Mouse (Mus musculus): ENCODE results near the gene Ppib. TPM values are rescaled to one million over a fixed set of nuclear protein-coding genes. Genes with fewer than 3 reads are reported as not detected.

Gene Ppib
- total RNA-seq (2021): 100 to 1,000 TPM; 238 to 241 TPM

DNA sequence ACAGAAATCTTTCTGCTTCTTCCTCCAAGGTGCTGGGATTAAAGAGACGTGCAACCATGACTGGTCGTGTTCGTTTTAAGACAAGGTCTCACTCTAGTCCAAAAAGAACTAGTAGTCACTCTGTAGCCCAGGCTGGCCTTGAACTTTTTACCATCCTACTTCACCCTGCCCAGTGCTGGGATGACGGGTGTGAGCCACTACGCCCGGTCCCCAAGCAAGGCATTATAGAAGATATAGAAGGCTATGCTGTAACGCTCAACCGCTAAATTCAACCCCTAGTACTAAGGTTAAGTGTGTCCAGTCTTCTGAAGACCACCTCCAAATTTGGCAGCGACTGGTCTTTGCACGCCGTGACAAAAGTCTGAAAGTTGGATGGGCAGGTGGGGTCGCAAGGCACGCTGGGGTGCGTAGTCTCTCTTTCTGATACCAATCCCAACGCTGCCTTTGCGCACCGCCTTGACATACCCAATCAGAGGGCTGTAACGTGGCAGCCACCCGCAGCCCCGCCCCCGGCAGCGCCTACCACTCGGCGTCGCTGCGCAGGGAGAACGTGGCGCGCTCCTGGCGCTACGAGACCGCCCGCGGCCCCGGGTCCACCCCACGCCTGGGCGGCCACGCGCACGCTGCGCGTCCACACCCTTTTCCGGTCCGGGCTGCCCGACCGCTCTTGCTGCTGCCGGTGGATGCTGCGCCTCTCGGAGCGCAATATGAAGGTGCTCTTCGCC, at the start of gene Ppib:
Gene Ppib (plus strand): TSS at position 640 of the 725 bp plus-strand sequence.
- intact Hi-C loops (cut with DNase I): no loop called here
- peak; percentile 98 to 99 for DNase-seq (ENCODE audit: extremely low spot score in 1 of 2, low spot score in 2 of 2)

DNA sequence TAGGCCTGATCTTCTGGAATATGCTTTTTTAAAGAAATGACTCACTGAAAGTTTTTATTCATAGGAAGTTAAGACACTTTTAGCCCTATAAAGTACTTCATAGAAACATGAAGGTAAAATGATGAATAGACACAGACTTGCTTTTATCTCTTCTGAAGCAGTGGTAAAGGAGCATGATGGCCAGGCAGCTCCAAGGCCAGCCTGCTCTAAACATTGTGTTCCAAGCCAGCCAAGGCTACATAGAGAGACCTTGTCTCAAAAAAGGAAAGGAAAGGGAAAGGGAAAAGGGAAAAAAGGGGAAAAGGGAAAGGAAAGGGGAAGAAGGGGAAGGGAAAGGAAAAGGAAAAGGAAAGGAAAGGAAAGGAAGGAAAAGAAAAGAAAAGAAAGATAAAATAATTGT, 39.4 kb upstream of the Ppib start:
- intact Hi-C loops (cut with DNase I): no loop called here

DNA sequence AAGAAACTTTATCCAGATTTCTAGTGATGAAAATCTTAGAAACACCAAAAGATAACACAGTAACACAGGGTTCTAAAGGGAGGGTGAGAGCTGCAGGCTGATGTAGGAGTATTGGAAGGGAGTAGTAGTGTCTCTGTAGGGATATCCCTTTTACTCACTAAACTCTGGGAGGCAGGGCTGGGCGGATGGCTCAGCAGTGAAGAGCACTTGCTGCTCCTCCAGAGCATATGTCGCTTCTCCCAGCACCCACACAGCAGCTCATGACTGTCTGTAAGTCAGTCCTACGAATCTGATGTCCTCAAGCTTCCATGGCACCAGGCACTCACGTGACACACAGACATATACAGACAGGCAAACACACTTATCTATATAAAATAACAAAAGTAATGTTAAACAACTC, 21.9 kb upstream of the Ppib start:
- intact Hi-C loops (cut with DNase I): no loop called here

More for the DNA sequence above, 39.4 kb upstream of the Ppib start:
- DNase-seq (ENCODE audit: extremely low spot score in 1 of 2, low spot score in 2 of 2): no peak

DNA sequence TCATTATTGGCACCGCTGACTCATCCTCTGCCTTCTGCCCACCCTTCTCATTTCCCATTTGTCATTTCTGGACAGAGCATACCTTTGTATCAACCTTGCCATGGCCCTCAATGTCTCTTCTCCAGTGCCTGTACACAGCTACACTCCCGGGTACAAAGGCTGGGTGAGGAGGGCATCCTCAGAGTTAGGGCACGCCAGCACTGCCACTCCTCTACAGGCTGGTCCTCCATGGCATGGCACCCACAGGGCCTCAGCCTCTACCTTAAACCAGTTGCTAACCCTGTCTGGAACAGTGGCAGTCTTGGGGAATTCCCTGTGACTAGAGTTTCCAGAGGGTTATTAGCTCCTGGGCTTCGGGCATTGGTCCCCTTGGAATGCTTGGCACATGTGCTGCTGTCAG, 21.4 kb upstream of the Ppib start:
- intact Hi-C loops (cut with DNase I): no loop called here
- DNase-seq (ENCODE audit: extremely low spot score in 1 of 2, low spot score in 2 of 2): no peak

More for the DNA sequence above, 21.9 kb upstream of the Ppib start:
- DNase-seq (ENCODE audit: extremely low spot score in 1 of 2, low spot score in 2 of 2): no peak

DNA sequence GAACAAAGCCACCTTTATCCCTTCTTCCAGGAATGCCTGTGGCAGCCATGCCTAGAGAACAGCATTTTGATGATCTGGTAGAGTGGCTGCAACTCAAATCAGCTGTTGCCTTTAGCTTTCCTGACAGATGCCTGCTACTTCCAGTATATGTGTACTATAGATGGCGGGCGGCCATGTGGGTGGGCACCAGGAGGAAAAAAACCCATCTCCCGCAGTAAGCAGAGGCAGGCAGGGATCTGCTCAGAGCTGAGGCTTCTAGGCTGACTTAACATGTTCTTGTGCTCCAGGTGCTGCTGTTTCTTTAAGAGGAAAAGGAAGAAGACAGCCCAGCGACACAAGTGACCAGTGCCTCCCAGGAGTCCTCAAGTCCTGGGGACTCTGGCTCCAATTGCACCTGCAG, 20.7 kb upstream of the Ppib start:
- no peak for DNase-seq (ENCODE audit: extremely low spot score in 1 of 2, low spot score in 2 of 2)
- intact Hi-C loops (cut with DNase I): no loop called here

DNA sequence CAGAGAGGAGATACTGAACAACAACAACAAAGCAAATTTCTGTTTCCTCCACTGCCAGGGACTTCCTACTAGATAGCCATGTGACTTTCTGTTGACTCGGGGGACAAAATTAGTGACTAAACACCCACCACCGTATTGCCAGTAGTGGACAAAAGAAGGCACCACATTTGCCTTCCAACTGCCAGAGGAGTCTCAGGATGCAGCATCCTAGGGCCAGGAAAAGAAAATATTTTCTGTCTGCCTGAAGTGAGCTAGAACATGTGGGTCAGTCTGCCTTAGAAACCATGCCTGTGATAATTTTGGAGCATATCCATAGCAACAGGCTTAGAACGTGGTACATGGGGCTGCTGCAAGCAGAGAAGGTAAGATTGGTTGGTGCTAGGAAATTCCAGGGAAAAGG, 19.2 kb upstream of the Ppib start:
- intact Hi-C loops (cut with DNase I): no loop called here
- peak in 1 of 2 experiments; percentile 35 for DNase-seq (ENCODE audit: extremely low spot score in 1 of 2, low spot score in 2 of 2)

DNA sequence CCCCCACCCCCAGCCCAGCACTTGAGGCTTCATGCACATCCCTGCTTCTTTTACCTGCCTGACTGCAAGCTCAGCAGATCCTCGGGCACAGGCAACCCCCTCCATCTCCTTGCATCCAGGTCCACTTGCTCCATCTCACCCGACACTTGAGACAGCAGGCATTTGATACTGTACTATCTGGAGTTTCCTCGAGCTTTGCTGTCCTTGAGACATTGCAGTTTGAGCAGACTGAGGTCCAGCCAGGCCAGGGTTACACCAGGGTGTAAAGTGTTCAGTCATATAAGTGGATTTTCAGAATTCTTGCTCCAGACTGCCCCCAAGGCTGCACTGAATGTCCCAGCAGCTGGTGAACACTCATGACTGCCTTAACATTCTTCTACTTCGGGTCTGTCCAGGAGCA, 17.7 kb upstream of the Ppib start:
- no peak for DNase-seq (ENCODE audit: extremely low spot score in 1 of 2, low spot score in 2 of 2)
- intact Hi-C loops (cut with DNase I): no loop called here

DNA sequence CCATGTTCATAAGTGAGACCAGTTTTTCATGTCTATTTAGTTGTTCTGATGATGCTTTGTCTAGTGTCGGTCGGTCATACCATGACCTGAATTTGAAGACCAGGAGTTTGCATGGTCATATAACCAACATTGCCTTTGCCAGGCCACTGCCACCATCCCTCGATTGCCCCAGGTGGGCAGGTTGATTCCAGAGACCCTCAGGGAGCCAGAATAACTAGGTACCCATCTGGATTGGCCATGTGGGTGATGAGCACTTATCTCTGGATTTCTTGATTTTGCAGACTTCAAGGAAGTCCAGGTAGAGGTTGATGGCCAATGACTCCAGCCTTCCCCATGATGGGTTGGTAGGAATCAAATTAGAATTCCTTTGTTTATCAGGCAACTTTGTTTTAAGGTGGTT, 16.8 kb upstream of the Ppib start:
- intact Hi-C loops (cut with DNase I): no loop called here
- no peak for DNase-seq (ENCODE audit: extremely low spot score in 1 of 2, low spot score in 2 of 2)

DNA sequence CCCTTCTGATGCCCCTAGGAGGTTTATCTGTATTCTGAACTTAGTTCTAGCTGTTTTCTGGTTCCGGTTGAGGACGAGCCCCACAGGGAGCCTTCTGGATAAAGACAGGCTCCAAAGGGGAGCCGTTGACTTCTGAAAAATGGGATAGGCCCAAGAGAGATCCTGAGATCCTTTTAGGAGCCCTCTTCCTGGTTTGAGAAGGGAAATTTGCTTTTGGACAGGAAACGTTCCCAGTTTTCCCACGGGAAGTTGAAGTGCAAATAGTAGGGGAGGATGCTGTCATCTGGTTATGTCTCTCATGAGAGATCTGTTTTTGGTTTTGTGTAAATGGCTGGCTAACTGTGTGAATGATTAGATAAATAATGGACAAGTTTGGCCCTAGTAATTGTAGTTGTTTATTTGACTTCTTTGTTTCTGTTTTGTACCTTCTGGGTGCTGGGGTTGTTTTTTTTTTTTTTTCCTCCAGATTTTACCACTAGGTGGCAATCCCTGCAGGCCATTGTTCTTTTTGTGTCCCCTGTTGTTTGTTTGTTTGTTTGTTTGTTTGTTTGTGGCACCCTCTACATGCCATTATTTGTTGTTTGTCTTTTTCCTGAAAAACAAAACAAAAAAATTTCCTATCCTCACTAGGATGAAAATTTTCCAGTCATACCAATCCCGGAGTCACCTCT, 10.0 kb upstream of the Ppib start:
- no peak for DNase-seq (ENCODE audit: extremely low spot score in 1 of 2, low spot score in 2 of 2)
- intact Hi-C loops (cut with DNase I): no loop called here

DNA sequence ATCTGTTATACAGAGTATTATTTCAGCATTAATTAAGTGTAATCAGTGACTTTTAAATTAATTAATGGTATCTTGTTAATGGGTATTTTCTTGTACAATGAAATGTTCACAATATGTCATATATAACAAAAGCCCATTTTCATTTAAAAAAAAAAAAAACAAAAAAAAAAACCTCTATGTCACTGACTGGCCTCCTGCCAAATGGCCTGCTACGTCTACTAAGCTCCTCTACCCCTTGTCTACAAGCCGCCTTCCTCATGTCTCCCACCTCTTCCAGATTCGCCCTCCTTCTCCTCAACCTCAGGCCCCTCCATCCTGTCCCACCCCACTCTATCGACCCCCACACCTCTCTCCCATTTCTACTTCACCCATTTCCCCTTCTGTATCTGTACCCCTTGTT, 8.5 kb upstream of the Ppib start:
- intact Hi-C loops (cut with DNase I): no loop called here
- DNase-seq (ENCODE audit: extremely low spot score in 1 of 2, low spot score in 2 of 2): no peak

DNA sequence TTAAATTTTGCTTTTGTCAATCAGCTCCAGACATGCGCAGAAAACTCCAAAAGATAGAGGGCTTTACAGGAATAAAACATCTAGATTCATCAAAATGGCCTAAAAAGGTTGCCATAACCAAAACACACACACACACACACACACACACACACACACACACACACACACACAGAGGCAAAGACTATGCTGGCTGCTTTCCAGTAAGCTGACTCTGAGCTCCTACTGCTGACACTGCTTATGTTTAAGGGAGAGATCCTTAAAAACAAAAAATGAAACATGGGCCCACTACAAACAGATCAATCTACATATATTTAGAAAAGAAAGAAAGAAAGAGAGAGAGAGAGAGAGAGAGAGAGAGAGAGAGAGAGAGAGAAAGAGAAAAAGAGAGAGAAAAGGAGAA, 7.3 kb upstream of the Ppib start:
- DNase-seq (ENCODE audit: extremely low spot score in 1 of 2, low spot score in 2 of 2): no peak
- intact Hi-C loops (cut with DNase I): no loop called here

DNA sequence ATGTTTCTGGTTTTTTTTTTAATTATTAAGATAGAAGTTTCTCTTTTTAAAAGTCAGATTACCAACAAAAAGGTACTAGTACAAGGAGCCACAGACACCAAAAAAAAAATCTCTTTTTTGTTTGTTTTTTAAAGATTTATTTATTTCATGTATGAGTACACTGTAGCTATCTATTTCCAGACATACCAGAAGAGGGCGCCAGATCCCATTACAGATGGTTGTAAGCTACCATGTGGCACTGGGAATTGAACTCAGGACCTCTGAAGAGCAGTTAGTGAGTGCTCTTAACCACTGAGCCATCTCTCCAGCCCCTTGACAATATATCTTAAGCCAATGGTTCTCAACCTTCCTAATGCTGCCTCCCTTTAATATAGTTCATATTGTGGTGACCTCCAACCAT, 6.4 kb upstream of the Ppib start:
- intact Hi-C loops (cut with DNase I): no loop called here
- no peak for DNase-seq (ENCODE audit: extremely low spot score in 1 of 2, low spot score in 2 of 2)

DNA sequence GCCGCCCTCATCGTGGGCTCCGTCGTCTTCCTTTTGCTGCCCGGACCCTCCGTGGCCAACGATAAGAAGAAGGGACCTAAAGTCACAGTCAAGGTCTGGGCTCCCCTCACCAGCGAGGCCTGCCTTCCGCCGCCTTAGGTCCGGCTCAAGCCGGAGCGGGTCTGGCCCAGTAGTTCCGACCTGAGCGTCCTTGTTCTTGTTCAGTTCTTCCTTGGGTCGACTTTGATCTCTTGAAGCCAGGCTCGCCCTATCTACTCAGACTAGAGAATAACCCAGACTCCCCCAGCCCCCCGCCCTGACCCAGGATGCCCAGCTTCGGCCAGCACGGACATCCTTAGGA, 256 bp downstream of the Ppib start:
- no peak for DNase-seq (ENCODE audit: extremely low spot score in 1 of 2, low spot score in 2 of 2)
- intact Hi-C loops (cut with DNase I): no loop called here

DNA sequence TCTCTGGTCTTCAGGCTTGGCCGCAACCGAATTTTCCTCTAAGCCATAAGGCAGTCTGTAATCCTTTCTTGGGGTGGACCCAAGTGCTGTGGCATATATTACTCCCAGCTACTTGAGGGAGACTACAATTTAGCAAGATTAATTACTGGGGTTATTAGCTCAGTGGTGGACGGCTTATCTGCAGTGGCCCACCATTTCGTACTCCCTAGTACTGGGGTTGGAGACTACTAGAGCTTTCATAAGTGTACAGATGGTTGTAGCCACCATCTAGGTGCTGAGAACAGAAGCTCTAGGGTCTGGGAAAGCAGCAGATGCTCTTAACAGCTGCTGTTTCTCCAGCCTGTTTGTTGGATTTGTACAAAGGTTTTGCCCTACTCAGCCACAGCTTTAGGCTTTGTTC, 964 bp downstream of the Ppib start:
- intact Hi-C loops (cut with DNase I): no loop called here

DNA sequence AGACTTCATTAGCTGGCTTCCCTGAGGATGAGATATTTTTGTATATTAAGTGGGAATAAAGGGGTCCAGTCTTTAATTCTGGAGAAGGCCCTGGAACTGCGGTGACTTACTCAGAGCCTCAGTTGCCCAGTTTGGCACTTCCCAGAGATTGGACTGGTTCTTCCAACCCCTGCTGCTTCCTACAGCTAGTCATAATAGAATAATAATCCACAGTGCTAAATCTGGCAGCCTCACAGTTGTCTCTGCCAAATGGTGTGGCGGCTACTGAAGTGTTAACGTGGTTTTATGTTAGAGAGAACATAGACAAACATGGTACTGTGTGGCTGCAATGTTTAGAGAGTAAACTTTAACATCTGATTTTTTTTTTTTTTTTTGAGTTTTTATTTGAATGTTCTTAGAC, 1.6 kb downstream of the Ppib start:
- intact Hi-C loops (cut with DNase I): no loop called here

More for the DNA sequence above, 964 bp downstream of the Ppib start:
- no peak for DNase-seq (ENCODE audit: extremely low spot score in 1 of 2, low spot score in 2 of 2)

DNA sequence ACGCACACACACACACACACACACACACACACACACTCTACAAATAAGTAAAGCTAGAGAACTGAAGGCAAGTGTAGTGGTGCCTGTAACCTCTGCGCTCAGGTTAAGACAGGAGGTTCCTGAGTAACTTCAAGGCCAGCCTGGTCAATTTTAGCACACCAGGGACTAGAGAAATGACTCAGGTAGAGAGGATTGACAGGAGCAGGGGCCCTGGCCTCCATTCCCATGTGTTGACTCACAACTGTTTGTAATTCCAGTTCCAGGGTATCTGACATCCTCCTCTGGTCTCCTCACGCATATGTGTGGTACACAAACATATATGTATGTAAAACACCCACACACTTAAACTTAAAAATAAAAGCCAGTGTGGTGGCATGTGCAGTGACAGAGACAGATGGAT, 3.4 kb downstream of the Ppib start:
- intact Hi-C loops (cut with DNase I): no loop called here
- no peak for DNase-seq (ENCODE audit: extremely low spot score in 1 of 2, low spot score in 2 of 2)

More for the DNA sequence above, 1.6 kb downstream of the Ppib start:
- DNase-seq (ENCODE audit: extremely low spot score in 1 of 2, low spot score in 2 of 2): no peak

DNA sequence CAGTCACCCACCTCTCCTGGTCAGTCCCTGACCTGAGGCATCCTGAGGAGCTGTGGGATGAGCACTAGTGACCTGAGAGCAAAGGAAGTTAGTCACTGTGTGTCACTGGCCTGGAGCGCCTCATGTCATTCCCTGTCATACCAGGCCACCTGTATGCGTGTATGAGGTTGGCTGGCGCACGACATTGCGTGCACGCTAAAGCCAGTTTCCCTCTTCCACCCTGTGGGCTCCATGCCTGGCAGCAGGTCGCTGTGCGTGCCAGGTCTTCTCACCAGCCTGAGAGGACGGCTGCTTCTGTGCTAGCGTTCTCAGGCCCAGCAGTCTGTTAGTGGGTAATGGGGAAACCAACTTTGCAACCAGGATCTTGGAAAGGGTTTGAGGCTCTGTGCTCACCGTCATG, 4.3 kb downstream of the Ppib start:
- intact Hi-C loops (cut with DNase I): no loop called here
- DNase-seq (ENCODE audit: extremely low spot score in 1 of 2, low spot score in 2 of 2): no peak

DNA sequence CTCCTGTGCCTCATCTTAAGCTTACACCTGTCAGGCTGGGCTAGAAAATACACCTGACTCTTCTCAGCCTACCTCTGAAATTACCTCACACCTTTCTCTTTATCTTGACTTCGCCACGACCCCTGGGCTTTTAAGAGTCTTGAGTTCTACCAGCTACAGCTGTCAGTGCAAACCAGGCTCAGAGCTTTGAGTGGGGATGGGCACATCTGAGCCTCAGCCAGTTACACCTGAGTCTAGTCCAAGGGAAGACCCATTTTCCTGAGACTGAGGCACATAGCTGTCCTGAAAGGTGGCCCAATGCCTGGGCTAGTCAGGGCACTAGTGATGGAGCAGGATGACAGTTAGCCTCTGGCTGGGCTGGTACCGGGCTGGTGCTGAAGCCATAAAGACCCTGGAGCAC, 6.8 kb downstream of the Ppib start:
- no peak for DNase-seq (ENCODE audit: extremely low spot score in 1 of 2, low spot score in 2 of 2)
- intact Hi-C loops (cut with DNase I): loop anchor here (5.0 kb wide), 1 partner anchor 56 kb away; no protein-coding TSS in a partner anchor

DNA sequence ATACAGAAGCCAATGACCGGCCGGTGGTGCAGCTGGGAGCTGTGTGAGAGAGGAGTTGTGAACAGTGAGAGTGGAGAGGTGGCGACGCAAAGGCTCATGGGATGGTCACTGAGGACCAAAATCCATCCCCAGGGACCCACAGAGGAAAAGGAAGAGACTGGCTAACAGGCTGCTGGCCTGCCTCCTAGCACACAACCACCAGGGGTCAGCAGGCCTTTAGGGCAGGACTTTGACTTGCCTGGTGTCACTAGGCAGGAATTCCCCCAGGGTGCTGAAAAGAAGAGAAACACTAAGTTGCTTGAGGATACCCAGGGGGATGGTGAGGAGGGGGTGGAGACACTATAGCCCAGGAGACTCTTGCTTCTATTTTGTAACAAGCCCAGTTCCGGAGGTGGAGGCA, 7.5 kb downstream of the Ppib start:
- DNase-seq (ENCODE audit: extremely low spot score in 1 of 2, low spot score in 2 of 2): peak in 1 of 2 experiments; percentile 77
- intact Hi-C loops (cut with DNase I): loop anchor here (5.0 kb wide), 1 partner anchor 55 kb away; no protein-coding TSS in a partner anchor

DNA sequence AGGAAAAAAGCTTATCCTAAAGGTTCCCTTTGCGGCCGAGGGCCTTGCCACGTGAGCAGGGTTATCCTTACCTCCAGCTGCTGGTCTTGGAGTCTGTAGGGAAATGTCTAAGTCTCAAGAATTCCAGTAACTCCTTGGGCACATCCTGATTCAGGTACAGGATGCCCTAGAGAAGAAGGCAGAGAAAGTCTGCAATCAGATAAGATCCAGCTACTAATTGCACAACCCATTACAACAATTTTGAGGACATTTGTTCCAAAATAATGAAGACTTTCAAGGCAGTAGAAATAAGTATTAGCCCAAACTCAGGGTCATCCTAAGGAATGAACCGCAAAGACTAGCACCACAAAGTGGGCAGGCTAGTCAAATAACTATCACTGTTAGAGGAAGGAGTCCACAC, 8.0 kb downstream of the Ppib start:
- DNase-seq (ENCODE audit: extremely low spot score in 1 of 2, low spot score in 2 of 2): no peak
- intact Hi-C loops (cut with DNase I): loop anchor here (5.0 kb wide), 1 partner anchor 54 kb away; no protein-coding TSS in a partner anchor

All from left cerebral cortex, postnatal 10 days (tissue).